Mouse (Mus musculus): ENCODE results near the gene Fcgr1.
"Not testable (repeated sequence)": the region's sequence is repeated elsewhere in the genome, so short reads cannot be mapped to it uniquely, and the experiment has no call there.

Fcgr1 gene

DNA sequence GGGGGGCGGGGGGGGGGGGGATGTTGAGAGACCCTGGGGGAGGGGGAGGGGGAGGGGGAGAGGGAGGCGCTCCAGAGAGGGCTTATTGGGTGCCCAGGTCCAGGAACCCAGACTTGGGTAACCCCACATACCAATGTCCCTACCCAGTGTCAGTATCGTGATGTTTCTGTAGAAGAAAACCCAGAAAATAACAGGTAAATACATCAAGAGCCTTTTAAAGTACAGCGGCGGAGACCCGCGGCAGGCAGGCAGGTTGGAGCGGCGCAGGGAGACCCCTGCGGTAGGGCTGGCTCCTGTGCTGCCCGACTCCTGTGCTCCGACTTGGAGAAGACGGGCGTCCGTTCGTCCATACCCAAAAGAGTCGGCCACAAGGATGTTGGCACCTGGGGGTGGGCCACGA is 33.9 kb upstream of the Fcgr1 start:
- in situ Hi-C loops (cut with MboI, MseI), result loop anchor here (5.0 kb wide), 2 partner anchors 40 to 50 kb away; no protein-coding TSS in a partner anchor

DNA sequence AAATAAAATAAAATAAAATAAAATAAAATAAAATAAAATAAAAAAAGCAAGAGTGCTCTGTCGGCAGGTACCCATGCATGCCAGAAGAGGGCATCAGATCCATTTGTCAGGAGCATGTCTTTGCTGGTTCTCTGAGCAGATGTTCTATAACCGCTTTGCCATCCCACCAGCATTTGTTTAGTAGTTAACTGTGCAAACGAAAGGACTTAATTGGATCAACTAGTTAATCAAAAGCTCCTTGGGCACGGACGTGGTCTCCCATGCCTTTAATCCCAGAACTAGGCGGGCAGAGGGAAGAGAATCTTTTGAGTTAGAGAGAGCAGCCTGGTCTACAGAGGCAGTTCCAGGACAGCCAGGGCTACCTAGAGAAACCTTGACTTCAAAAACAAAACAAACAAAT is 33.4 kb upstream of the Fcgr1 start:
- in situ Hi-C loops (cut with MboI, MseI), result loop anchor here (5.0 kb wide), 2 partner anchors 40 to 50 kb away; no protein-coding TSS in a partner anchor

DNA sequence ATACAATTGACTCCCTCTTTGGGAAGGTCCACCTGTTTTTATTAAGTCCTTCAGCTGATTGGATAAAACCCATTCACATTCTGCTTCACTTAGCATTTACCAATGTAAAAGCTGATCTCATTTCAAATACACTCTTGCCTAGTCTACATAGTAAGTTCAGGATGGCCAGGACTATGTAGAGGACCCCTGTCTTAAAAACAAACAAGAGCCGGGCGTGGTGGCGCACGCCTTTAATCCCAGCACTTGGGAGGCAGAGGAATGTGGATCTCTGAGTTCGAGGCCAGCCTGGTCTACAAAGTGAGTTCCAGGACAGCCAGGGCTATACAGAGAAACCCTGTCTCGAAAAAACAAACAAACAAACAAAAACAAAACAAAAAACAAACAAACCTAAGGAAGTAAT is 30.0 kb upstream of the Fcgr1 start:
- in situ Hi-C loops (cut with MboI, MseI), result not testable (repeated sequence)

DNA sequence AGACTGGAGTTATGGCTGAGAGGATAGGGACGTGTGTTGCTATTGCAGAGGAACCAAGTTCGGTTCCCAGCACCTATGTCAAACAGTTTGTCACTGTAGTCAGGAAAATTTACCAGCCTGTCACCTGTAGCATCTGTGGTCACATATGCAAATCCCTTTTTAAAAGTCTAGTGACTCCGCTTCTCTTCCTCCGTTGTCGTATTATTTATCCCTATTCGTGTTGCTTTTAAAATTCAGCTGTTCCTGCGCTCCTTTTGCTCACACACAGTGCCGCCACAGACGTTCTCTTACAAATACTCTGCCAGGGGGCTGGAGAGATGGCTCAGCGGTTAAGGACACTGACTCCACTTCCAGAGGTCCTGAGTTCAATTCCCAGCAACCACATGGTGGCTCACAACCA is 28.8 kb upstream of the Fcgr1 start:
- in situ Hi-C loops (cut with MboI, MseI), result no loop called here

DNA sequence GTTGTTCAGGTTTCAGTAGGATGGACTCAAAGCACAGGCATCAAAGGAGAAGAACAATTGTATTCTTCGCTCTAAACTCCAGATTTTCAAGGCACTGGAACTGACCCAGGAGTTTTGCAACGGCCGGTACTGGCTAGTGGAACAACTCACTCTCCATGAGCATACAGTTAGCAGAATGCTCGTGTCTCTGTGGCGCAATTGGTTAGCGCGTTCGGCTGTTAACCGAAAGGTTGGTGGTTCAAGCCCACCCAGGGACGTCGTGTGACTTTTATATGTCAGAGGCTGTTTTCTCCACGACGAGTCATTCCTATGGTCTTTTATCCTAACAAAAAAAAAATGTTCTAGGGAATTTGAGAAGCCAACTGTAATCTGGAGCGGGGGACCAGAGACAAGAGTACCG is 28.1 kb upstream of the Fcgr1 start:
- in situ Hi-C loops (cut with MboI, MseI), result no loop called here

DNA sequence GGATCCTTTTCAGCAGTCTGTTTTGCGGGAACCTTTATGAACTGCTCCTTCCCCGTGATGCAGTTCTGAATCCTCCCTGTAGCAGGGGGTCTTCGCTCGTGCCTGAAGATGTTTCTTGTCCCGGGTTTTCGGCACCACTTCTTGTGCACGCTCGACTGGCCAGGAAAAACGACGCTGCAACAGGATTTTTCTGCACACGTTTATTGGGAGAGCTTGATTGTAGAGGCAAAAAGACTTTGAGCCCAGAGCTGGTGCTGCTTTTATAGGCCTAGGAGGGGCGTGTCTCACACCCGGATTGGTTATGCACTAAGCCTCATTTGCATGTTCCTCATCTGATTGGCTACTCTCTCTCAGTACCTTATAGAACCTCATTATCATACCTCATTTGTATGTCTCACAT is 26.2 kb upstream of the Fcgr1 start:
- in situ Hi-C loops (cut with MboI, MseI), result not testable (repeated sequence)

DNA sequence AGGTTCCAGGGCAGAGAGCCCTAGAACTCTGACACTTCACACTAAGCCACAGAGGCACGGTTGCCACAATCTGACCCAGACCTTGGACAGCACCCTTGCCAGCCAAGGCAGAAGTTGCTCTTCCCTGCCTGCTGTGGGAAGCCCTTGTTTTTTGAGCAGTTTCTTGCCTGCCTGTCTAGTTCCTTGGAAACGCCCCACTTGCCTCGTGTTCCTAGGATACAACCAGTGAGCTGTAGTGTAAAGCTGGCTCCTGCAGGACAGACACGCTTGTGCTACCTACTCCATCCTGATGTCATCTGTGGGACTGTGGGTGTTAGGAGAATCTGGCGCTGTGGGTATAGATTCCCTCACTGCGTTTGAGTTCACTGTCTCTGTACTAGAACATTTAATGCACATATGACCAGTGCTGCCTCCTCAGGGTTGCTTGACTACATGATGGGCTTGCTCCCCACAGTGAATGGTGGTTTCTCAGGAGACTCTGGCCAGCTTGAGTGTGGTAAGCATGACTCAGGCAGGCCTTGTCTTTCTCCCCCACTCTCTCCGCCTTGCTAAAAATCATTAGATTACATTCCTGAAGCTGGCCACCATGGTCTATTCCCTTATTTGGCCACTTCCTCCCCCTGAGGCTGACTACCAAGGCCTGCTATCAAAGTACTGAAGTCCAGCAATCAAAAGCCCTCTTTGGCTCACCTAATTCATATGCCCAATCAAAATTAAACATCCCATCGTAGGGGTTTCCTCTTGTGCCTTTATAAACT is 18.8 kb upstream of the Fcgr1 start:
- in situ Hi-C loops (cut with MboI, MseI), result no loop called here

DNA sequence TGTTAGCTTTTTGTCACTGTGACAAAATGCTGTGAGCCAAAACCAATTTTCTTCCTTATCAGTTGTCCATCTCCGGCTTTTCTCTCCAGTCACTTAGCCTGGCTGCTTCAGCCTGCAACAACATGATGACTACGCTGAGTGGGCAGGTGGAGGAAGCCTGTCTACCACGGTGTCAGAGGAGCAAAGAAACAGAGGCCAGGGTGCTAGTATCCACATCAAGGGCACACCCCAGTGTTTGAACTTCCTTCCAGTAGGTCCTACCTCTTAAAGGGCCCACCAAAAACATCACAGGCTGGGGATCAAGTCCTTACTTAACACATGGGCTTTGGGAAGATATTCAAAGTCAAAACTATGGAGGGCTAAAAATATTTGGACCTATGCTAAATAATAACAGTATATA is 15.7 kb upstream of the Fcgr1 start:
- in situ Hi-C loops (cut with MboI, MseI), result no loop called here

DNA sequence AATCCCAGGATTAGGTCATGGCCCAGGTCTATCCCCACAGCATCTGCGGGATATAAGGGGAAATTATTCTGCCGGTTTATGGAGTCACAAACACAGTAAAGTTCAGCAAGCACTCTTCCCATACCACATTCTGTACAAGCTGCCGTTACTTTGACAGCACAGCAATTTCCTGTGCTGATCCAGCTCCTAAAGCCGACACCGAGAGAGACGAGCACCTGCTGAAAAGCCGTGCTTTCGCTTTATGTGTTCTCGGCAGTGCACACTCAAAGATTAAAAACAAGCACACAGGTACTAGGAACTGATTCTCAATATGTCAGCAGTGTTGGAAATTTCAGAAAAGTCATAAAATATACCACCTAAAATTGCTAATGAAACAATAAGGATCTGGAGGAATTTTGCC is 12.7 kb upstream of the Fcgr1 start:
- in situ Hi-C loops (cut with MboI, MseI), result no loop called here

DNA sequence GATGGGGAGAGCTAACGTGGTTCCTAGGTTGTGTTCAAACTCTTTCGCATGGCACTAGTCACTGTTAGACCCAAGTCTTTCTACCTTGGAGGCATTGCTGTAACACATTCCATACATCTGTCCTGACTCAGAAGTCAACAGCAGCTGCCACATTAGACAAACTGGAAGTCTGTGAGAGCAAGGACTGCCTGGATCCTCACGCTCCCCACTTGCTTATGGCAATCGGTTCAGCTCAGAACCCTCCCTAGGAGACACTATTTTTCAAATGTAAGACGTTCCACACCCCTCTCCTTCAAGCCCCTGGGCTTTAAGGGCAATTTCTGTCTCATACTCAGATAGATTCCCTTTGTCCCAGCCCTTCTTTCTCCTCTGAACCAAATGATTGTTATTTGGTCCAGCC is 8.3 kb upstream of the Fcgr1 start:
- in situ Hi-C loops (cut with MboI, MseI), result no loop called here

DNA sequence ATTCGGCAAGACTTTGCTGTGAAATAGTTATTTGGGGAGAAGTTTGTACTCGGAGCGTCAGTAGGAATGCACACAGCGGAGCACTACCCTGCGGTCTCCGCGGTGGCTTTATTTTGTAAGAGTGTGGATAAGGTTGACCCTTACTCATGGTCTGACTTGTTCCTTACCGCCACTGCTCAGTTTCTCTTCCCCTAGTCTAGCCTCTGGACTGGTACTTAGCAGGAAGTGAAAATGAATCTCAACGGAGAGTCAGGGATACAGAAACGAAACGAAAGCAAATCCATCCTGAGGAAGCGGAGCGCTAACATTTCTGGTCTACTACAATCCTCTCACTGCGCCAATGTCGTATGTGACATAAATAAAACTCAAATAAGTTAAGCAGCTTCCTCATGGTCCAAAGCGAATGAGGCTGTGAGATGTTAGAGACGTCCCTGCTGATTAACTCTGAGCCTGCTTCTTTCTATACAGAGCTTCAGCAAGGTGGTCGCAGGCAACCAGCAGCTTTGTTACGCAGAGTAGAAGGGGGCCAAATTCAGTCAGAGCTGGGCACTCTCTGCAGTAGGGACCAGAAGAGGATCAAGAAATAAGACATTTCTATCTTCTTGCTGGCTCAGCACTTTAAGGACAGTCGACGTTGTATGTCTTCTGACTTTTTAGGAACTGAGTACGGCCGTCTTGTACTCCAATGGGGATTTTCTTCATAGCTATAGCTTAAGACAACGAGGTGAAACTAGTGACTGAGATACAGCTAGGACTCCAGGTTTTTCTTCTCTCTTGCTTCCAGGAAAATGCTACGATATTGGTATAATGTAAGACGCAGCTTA is 7.1 kb upstream of the Fcgr1 start:
- in situ Hi-C loops (cut with MboI, MseI), result no loop called here

DNA sequence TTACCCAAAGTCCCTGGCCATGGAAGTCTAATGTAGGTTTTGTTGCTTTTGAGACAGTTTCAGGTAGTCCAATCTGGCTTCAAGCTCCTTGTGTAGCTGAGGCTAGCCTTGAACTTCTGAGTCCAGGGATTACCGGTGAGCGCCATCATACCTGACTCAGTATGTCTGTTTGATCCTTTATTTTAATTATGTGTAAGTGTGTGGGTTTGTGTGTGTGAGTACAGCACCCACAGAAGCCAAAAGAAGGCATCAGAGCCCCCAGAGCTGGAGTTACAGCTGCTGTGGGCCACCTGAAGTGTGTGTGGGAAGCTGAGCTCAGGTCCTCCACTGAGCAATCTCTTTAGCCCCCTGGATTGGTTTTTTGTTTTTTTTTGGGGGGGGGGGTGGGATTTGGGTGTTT is 5.8 kb upstream of the Fcgr1 start:
- in situ Hi-C loops (cut with MboI, MseI), result no loop called here

DNA sequence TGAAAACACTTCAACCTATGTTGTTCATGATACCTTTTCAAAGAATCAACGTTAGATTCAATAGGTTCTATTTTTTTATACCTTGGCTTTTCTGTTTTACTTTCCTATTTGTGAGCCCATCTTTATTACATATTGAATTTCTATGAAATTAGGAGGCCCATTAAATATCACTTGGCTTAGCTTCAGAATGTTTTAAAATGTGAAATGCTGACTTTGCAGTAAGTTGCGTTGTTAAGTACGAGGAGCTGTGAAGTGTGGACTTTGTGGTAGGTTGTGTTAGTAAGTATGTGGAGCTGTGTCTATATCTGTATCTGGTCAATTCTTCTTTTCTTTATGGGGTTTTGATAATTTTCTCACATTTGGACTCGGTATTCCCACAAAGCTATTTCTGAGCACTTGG is 4.6 kb upstream of the Fcgr1 start:
- in situ Hi-C loops (cut with MboI, MseI), result no loop called here

DNA sequence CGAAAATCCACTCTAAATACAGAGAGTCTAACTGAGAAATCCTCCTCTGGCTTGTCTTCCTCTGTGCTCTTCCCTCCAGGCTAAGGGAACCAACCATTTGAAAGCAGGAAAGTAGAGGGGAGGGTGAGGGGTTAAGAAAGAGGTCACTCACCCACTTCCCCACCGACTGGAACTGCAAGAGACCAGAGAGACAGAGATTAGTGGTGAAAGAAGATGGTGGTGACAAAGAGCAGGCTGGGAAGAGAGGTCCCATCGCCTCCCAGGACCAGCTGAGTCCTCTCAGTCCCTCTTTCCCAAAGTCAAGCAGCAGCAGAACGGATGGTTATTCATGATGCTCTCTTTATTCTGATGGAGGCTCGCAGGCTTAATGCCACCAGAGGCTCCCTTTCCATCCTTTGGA is 401 bp downstream of the Fcgr1 start:
- in situ Hi-C loops (cut with MboI, MseI), result no loop called here

DNA sequence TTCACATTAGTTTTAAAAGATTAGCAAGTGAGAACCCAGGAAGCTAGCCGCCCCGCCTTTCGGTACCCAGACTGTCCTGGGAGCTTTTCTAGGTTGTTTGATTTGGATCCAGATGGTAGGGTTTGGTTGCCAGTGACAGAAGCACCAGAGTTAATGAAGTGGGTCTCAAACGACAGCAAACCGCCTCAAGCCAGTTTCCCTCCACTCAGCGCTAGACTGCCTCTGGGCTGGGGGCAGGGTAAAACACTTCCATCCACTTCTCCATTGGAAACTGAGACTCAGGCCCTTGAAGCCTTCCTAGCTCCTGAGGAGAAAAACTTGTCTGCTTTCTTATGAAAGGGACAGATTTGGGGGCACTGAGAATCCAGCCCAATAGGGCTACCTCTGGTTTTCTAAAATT is 1.1 kb downstream of the Fcgr1 start:
- in situ Hi-C loops (cut with MboI, MseI), result no loop called here

DNA sequence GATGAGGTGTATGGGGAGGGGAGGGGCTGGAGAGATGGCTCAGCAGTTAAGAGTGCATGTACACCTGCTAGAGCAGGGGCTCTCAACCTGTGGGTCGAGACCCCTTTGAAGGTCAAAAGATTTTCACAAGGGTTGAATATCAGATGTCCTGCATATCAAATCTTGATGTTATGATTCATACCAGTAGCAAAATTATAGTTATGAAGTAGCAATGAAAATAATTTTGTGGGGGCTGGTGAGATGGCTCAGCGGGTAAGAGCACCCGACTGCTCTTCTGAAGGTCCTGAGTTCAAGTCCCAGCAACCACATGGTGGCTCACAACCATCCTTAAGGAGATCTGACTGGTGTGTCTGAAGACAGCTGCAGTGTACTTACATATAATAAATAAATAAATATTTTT is 3.0 kb downstream of the Fcgr1 start:
- in situ Hi-C loops (cut with MboI, MseI), result not testable (repeated sequence)

DNA sequence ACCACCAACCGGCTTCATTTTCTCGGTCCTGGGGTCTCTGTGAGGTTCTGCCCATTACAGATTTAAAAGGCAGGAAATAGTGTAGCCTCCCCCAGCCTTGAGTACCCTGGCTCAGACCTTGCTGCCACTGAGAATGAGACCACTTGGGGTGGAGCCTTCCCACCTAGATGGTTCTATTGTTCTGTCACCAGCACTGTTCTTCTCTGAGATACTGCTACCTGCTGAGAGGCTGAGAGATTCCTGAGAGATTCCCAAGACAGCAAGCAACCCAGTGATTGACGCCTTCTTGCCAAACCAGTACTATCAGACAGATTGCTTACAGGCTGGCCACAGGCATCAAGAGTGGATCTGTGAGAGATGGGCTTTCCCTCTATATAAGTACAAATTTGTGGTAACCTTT is 4.6 kb downstream of the Fcgr1 start:
- in situ Hi-C loops (cut with MboI, MseI), result loop anchor here in 1 of 2 experiments (5.0 kb wide), 1 partner anchor 38 kb away; no protein-coding TSS in a partner anchor

DNA sequence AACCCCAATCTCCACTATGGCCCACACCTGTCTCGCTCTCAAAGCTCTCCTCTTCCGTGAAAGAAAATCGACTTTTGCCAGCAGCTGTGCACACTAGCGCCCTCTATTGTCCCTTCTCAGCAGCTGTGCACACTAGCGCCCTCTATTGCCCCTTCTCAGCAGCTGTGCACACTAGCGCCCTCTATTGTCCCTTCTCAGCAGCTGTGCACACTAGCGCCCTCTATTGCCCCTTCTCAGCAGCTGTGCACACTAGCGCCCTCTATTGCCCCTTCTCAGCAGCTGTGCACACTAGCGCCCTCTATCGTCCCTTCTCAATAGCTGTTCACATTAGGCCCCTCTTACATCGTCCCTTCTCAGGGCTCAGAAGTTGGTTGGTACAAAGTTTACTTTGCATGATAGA is 6.4 kb downstream of the Fcgr1 start:
- in situ Hi-C loops (cut with MboI, MseI), result loop anchor here in 1 of 2 experiments (5.0 kb wide), 1 partner anchor 40 kb away; no protein-coding TSS in a partner anchor

DNA sequence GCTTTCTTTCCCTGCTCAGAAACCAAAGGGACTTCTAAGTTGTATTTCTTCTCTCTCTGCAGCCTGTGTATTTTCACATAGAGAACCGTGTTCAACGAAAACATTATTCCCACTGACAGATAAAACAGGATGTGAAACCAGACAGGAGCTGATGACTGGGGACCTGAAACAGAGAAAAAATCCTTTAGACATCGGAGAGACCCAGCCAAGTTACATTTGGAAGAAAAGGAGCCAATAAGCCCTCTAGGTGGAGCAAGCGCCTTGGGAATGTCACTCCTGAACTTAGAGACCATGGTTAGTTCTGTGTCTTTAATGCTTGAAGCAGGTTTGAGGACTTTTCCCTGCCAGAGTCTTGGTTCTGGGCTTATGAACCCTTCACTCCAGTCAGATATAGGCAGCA is 9.3 kb downstream of the Fcgr1 start:
- in situ Hi-C loops (cut with MboI, MseI), result loop anchor here in 1 of 2 experiments (5.0 kb wide), 1 partner anchor 153 kb away; no protein-coding TSS in a partner anchor

DNA sequence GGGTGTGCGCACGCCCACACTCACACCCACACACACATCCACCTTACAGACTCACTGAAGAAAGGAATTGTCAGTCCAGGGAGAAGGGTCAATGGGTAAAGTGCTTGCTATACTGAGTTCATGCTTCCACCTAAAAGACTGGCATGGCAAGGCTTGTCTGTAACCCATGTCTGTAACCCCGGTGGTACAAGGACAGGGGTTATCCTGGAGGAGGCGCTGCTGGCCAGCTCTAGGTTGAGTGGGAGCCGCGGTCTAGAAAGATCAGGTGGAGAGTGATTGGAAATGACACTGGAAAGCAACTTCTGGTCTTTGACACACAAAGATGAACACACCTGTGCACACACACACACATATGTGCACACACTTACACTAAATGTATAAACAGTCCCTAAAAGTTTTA is 13.1 kb downstream of the Fcgr1 start:
- in situ Hi-C loops (cut with MboI, MseI), result loop anchor here in 1 of 2 experiments (5.0 kb wide), 1 partner anchor 157 kb away; no protein-coding TSS in a partner anchor

DNA sequence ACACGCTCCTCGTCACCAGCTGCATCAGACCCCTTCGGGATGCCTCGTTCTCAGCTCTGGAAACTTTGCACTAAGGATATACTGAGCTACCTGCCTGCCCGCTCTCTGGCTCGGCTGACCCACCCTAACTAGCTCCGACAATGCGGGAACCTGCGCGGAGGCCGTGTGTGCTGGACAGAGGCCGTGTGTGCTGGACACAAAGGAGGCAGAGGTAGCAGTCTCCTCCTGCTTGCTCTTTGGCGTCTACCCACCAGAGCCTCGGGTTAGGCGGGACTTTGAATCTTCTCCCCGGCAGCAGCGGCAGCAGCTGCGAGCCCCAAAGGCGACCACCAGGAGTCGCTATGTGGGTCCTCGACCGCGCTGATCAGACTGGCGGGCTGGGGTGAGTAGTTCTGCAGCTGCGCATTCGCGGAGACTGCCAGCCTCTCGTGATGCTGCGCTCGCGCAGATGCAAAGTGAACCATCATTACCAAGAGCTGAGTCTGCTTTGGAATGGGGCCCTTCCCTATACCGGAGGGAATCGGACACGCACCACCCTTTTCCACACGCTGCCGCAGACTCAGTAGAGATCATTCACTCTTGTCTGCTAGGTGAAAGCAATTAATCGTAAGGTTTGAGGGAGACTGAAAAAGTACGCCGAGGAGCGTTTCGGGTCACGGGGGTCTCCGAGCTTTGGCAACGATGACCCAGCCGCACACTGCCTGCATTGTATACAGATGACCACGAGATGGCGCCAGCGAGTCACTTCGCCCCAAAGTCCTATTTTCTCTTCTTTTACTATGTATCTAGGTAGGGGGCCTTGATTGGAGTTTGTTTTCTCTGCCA is 15.8 kb downstream of the Fcgr1 start:
- in situ Hi-C loops (cut with MboI, MseI), result loop anchor here in 1 of 2 experiments (5.0 kb wide), 1 partner anchor 49 kb away; no protein-coding TSS in a partner anchor

DNA sequence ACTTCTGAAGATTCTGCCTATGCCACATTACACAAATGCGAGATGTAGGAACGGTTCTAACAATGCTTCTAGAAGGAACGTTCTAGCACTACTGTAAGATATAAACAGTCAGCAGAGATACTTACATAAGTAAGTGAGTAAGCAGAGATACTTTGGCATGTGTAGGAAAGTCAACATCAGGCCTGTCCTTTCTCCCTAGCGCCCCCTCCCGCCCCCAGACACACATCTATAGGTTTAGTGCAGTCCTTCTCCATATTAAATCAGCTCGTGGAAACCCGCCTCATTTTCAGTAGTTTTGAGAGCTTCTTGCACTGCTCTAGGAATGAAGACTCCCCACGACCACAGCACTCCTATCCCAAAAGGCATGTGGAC is 16.4 kb downstream of the Fcgr1 start:
- in situ Hi-C loops (cut with MboI, MseI), result loop anchor here in 1 of 2 experiments (5.0 kb wide), 1 partner anchor 50 kb away; no protein-coding TSS in a partner anchor
